Mouse (Mus musculus): ENCODE results near the gene Sap18.

DNA sequence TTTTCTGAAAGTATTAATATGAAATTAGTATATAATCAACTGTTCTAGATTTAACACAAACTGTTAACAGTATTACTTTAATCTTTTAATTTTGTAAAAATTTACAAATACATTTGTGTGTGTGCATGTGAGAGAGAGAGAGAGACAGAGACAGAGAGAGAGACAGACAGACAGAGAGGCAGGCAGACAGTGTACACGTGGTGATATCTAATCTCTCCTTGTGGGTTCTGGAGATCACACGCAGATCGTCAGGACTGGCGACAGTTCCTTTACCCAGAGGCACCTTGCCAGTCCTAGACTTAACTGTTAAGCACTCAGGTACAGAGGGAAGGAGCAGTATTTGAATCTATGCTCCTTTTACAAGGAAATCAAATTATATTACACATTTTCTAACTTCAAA is 22.9 kb downstream of the Sap18 start:
- TF ChIP-seq EP300 (IDR thresholded peaks at IDR 0.05; ENCODE audit: low read depth) (no peak), CTCF (IDR thresholded peaks at IDR 0.05; ENCODE audit: low read depth) (no peak)
